Mouse (Mus musculus): ENCODE measurements around the gene 1600002K03Rik. TPM values are rescaled to one million over a fixed set of nuclear protein-coding genes. Genes with fewer than 3 reads are reported as not detected.
"Not testable (repeated sequence)": the region's sequence is repeated elsewhere in the genome, so short reads cannot be mapped to it uniquely, and the experiment has no call there.

The 1600002K03Rik gene
- total and polyA plus RNA-seq, 2 experiments from 2014 or later: 2.6 to 4.4 TPM

GRCm38 (mm10) chr10:80200485-80200884 lies 27.7 kb downstream of the 1600002K03Rik start:
- WGBS: 68% methylated on average over 6 of the region's 6 CpGs
- no peak overlapping the region for H3K9ac ChIP-seq (replicated peaks; ENCODE audit: low read length)
- no peak for ATAC-seq
- TF ChIP-seq CTCF (IDR thresholded peaks at IDR 0.05; ENCODE audit: low read depth): no peak
- H3K4me2 ChIP-seq (ENCODE audit: low read depth, low read length): no peak overlapping the region
- H3K4me3 ChIP-seq (ENCODE audit: low read length): no peak overlapping the region
- no peak overlapping the region for H3K27ac ChIP-seq
- no peak for DNase-seq (ENCODE audit: low spot score)
- H3K9me3 ChIP-seq (ENCODE audit: low read length): no peaks in the 10 kb centered on the region
- no peaks in the 10 kb centered on the region for H3K27me3 ChIP-seq (ENCODE audit: insufficient read depth, low read length)
- H3K4me1 ChIP-seq (ENCODE audit: insufficient read depth, low read length): no peaks in the 10 kb centered on the region
- no peaks in the 10 kb centered on the region for H3K36me3 ChIP-seq (ENCODE audit: insufficient read depth, low read length)

- Histone ChIP-seq H3K27ac (no peak overlapping the region), H3K27me3 (ENCODE audit: insufficient read depth, low read length) (no peaks in the 10 kb centered on the region), H3K36me3 (ENCODE audit: insufficient read depth, low read length) (no peaks in the 10 kb centered on the region), H3K4me2 (ENCODE audit: low read depth, low read length) (no peak overlapping the region), H3K9ac (replicated peaks; ENCODE audit: low read length) (no peak overlapping the region), H3K4me3 (ENCODE audit: low read length) (no peak overlapping the region), H3K4me1 (ENCODE audit: insufficient read depth, low read length) (no peaks in the 10 kb centered on the region), H3K9me3 (ENCODE audit: low read length) (no peaks in the 10 kb centered on the region)
- TF ChIP-seq CTCF (IDR thresholded peaks at IDR 0.05; ENCODE audit: low read depth): no peak
- no peak for DNase-seq (ENCODE audit: low spot score)
- ATAC-seq: no peak
- WGBS: 12% methylated on average over 7 of the region's 7 CpGs
Observed at GRCm38 (mm10) chr10:80204055-80204454, 31.3 kb downstream of the 1600002K03Rik start.

GRCm38 (mm10) chr10:80207201-80207600 lies 34.5 kb downstream of the 1600002K03Rik start:
- no peaks in the 10 kb centered on the region for H3K4me1 ChIP-seq (ENCODE audit: insufficient read depth, low read length)
- DNase-seq (ENCODE audit: low spot score): no peak
- H3K9ac ChIP-seq (replicated peaks; ENCODE audit: low read length): no peak overlapping the region
- ATAC-seq: no peak
- H3K27ac ChIP-seq: no peak overlapping the region
- WGBS: 48% methylated on average over 1 of the region's 1 CpGs
- H3K27me3 ChIP-seq (ENCODE audit: insufficient read depth, low read length): no peaks in the 10 kb centered on the region
- no peak overlapping the region for H3K4me2 ChIP-seq (ENCODE audit: low read depth, low read length)
- no peak overlapping the region for H3K4me3 ChIP-seq (ENCODE audit: low read length)
- no peak for TF ChIP-seq CTCF (IDR thresholded peaks at IDR 0.05; ENCODE audit: low read depth)
- no peaks in the 10 kb centered on the region for H3K36me3 ChIP-seq (ENCODE audit: insufficient read depth, low read length)
- no peaks in the 10 kb centered on the region for H3K9me3 ChIP-seq (ENCODE audit: low read length)

- DNase-seq (ENCODE audit: low spot score): no peak
- WGBS: 42% methylated on average over 10 of the region's 10 CpGs
Observed at GRCm38 (mm10) chr10:80207676-80208075, 34.9 kb downstream of the 1600002K03Rik start.

GRCm38 (mm10) chr10:80208248-80208647 lies 35.5 kb downstream of the 1600002K03Rik start:
- Histone ChIP-seq H3K9me3 (ENCODE audit: low read length) (no peaks in the 10 kb centered on the region), H3K9ac (replicated peaks; ENCODE audit: low read length) (no peak overlapping the region), H3K27me3 (ENCODE audit: insufficient read depth, low read length) (no peaks in the 10 kb centered on the region), H3K4me3 (ENCODE audit: low read length) (no peak overlapping the region), H3K4me2 (ENCODE audit: low read depth, low read length) (no peak overlapping the region), H3K27ac (no peak overlapping the region), H3K36me3 (ENCODE audit: insufficient read depth, low read length) (no peaks in the 10 kb centered on the region), H3K4me1 (ENCODE audit: insufficient read depth, low read length) (no peaks in the 10 kb centered on the region)
- no peak for TF ChIP-seq CTCF (IDR thresholded peaks at IDR 0.05; ENCODE audit: low read depth)
- 61% methylated on average over 4 of the region's 4 CpGs for WGBS
- no peak for ATAC-seq
- DNase-seq (ENCODE audit: low spot score): no peak

More at GRCm38 (mm10) chr10:80207676-80208075, 34.9 kb downstream of the 1600002K03Rik start:
- H3K4me3 ChIP-seq (ENCODE audit: low read length): no peak overlapping the region
- no peak overlapping the region for H3K4me2 ChIP-seq (ENCODE audit: low read depth, low read length)
- no peak overlapping the region for H3K27ac ChIP-seq
- no peak overlapping the region for H3K9ac ChIP-seq (replicated peaks; ENCODE audit: low read length)
- no peaks in the 10 kb centered on the region for H3K4me1 ChIP-seq (ENCODE audit: insufficient read depth, low read length)
- H3K27me3 ChIP-seq (ENCODE audit: insufficient read depth, low read length): no peaks in the 10 kb centered on the region
- H3K9me3 ChIP-seq (ENCODE audit: low read length): no peaks in the 10 kb centered on the region
- no peak for TF ChIP-seq CTCF (IDR thresholded peaks at IDR 0.05; ENCODE audit: low read depth)
- H3K36me3 ChIP-seq (ENCODE audit: insufficient read depth, low read length): no peaks in the 10 kb centered on the region
- no peak for ATAC-seq

GRCm38 (mm10) chr10:80208841-80209371 lies 36.2 kb downstream of the 1600002K03Rik start:
- H3K9ac ChIP-seq (replicated peaks; ENCODE audit: low read length): peak overlapping the region; percentile 25
- 5% methylated on average over 24 of the region's 24 CpGs for WGBS
- no peaks in the 10 kb centered on the region for H3K27me3 ChIP-seq (ENCODE audit: insufficient read depth, low read length)
- no peaks in the 10 kb centered on the region for H3K36me3 ChIP-seq (ENCODE audit: insufficient read depth, low read length)
- no peak overlapping the region for H3K4me3 ChIP-seq (ENCODE audit: low read length)
- no peaks in the 10 kb centered on the region for H3K9me3 ChIP-seq (ENCODE audit: low read length)
- ATAC-seq: peak; percentile 48; the same call in 1 of the 2 replicates
- TF ChIP-seq CTCF (IDR thresholded peaks at IDR 0.05; ENCODE audit: low read depth): no peak
- peak; percentile 75 for DNase-seq (ENCODE audit: low spot score)
- peak overlapping the region; percentile 57; the same call in 1 of the 2 replicates for H3K27ac ChIP-seq
- H3K4me2 ChIP-seq (ENCODE audit: low read depth, low read length): peak overlapping the region; percentile 27; the same call in 1 of the 2 replicates
- H3K4me1 ChIP-seq (ENCODE audit: insufficient read depth, low read length): no peaks in the 10 kb centered on the region

GRCm38 (mm10) chr10:80211547-80212103 lies 38.9 kb downstream of the 1600002K03Rik start:
- H3K4me1 ChIP-seq (ENCODE audit: insufficient read depth, low read length); ATAC-seq; H3K27me3 ChIP-seq (ENCODE audit: insufficient read depth, low read length); DNase-seq (ENCODE audit: low spot score); H3K36me3 ChIP-seq (ENCODE audit: insufficient read depth, low read length); H3K4me2 ChIP-seq (ENCODE audit: low read depth, low read length); H3K4me3 ChIP-seq (ENCODE audit: low read length); H3K9me3 ChIP-seq (ENCODE audit: low read length); H3K27ac ChIP-seq; H3K9ac ChIP-seq (replicated peaks; ENCODE audit: low read length): not testable (repeated sequence)
- 67% methylated on average over 7 of the region's 7 CpGs for WGBS
